Mouse (Mus musculus) neural tube, embryonic 13.5 days (tissue): ENCODE data around the gene Pinlyp. TPM values are rescaled to one million over a fixed set of nuclear protein-coding genes. Genes with fewer than 3 reads are reported as not detected.

ENCODE experiments used
- ATAC-seq: fragments of 200-750 bp; cut with Nextera tagmentation; 2 replicates; pipeline ENCODE4 v1.8.0; 2017; ENCODE audit warnings: low read depth, mild to moderate bottlenecking, moderate TSS enrichment, moderate library complexity
- H3K27ac ChIP-seq: fragments of 300-500 bp; sonication (generic); replicated peaks from 2 replicates; pipeline ENCODE4 v1.5.1; 2015; ENCODE audit warnings: moderate library complexity, mild to moderate bottlenecking, inconsistent platforms
- H3K27me3 ChIP-seq: fragments of 300-500 bp; sonication (generic); 2 replicates; pipeline ENCODE4 v1.6.1; 2015; ENCODE audit warnings: mild to moderate bottlenecking, inconsistent platforms
- H3K36me3 ChIP-seq: fragments of 300-500 bp; sonication (generic); 2 replicates; pipeline ENCODE4 v1.6.1; 2015; ENCODE audit warnings: mild to moderate bottlenecking, inconsistent platforms
- H3K4me1 ChIP-seq: fragments of 300-500 bp; sonication (generic); replicated peaks from 2 replicates; pipeline ENCODE4 v1.6.1; 2015; ENCODE audit warnings: inconsistent platforms
- H3K4me2 ChIP-seq: fragments of 300-500 bp; sonication (generic); 2 replicates; pipeline ENCODE4 v1.6.1; 2015; ENCODE audit warnings: inconsistent platforms, mild to moderate bottlenecking, moderate library complexity
- H3K4me3 ChIP-seq: fragments of 300-500 bp; sonication (generic); 2 replicates; pipeline ENCODE4 v1.5.1; 2015; ENCODE audit warnings: mild to moderate bottlenecking, inconsistent platforms
- H3K9ac ChIP-seq: fragments of 300-500 bp; sonication (generic); 2 replicates; pipeline ENCODE4 v1.6.1; 2015; ENCODE audit warnings: moderate library complexity, mild to moderate bottlenecking, inconsistent platforms
- H3K9me3 ChIP-seq: fragments of 300-500 bp; sonication (generic); 2 replicates; pipeline ENCODE4 v1.6.1; 2016; ENCODE audit warnings: inconsistent platforms
- WGBS: fragments of 180-500 bp; shearing (Covaris S2); methylation state at CpG from one replicate; pipeline ENCODE4 v1.1.7; 2015; 5-methylcytosine and 5-hydroxymethylcytosine counted together
- polyA plus RNA-seq: library from polyadenylated mRNA; unstranded; fragments of >200 nt; fragmentation: Nextera tagmentation; extraction: Ambion mirVana; gene quantifications from 2 replicates; pipeline ENCODE4 v1.2.1, GENCODE M21; 2015

The Pinlyp gene
- polyA plus RNA-seq, 1 experiment from 2014 or later = not detected

DNA sequence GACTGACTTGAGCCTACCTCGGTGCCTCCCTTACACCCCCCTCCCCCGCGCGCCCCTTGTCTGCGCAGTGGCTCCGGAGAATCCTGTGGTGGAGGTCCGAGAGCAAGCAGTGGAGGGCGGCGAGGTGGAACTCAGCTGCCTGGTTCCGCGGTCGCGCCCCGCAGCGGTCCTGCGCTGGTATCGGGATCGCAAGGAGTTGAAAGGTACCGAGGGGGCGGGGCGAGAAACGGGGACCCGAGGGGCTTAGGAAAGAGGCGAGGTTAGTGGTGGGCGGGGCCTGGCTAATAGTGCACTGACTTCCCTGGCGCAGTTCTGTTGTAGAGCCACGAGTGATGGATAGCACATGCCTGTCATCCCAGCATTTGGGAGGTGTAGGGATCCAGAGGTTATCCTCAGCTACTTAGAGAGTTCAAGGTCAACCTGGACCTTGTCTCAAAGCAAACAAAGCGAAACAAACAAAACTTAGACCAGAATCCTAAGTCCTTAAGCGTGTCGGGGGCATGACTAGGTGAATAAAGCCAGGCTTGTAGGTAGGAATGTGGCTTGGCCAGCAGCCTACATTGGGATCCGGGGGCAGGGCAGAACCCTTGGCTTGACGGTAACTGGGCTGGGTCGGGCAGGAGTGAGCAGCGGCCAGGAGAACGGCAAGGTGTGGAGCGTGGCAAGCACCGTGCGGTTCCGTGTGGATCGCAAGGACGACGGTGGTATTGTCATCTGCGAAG, 45.9 kb downstream of the Pinlyp start:
- Histone ChIP-seq H3K9ac (0 out of 2 replicates have a peak overlapping the region, but pooled peaks have one; percentile 19), H3K4me1 (peaks cover 26% of the 10 kb centered on the region), H3K36me3 (peaks cover 58% of the 10 kb centered on the region), H3K9me3 (no peaks in the 10 kb centered on the region), H3K27me3 (peaks cover 10% of the 10 kb centered on the region; the same call in 1 of the 2 replicates), H3K4me3 (0 out of 2 replicates have a peak overlapping the region, but pooled peaks have one; percentile 9), H3K4me2 (peak overlapping the region; percentile 35), H3K27ac (no peak overlapping the region)
- 20% methylated on average over 43 of the region's 43 CpGs for WGBS
- ATAC-seq = no peak

Other genes starting within 250 kb of the Pinlyp start
- 39.8 and 49.2 TPM in 2 replicates for gene Zfp61, start 244.9 kb downstream of the Pinlyp start, polyA plus RNA-seq
- gene Zfp94, start 229.5 kb downstream of the Pinlyp start, polyA plus RNA-seq = 18.2 and 19.2 TPM in 2 replicates
- gene Tescl, start 212.2 kb downstream of the Pinlyp start, polyA plus RNA-seq = 0.31 TPM in 1 of 2 replicates, not detected in the other
- gene Lypd5, start 196.9 kb downstream of the Pinlyp start, polyA plus RNA-seq = not detected in 2 replicates
- gene Kcnn4, start 175.9 kb downstream of the Pinlyp start, polyA plus RNA-seq = 2.1 and 2.2 TPM in 2 replicates
- 36.2 and 37.7 TPM in 2 replicates for gene Smg9, start 146.5 kb downstream of the Pinlyp start, polyA plus RNA-seq
- gene Irgc1, start 93.8 kb downstream of the Pinlyp start, polyA plus RNA-seq = not detected in 2 replicates
- gene Plaur, start 83.6 kb downstream of the Pinlyp start, polyA plus RNA-seq = 1.3 and 2.2 TPM in 2 replicates
- gene Cadm4, start 64.1 kb downstream of the Pinlyp start, polyA plus RNA-seq = 56.3 and 71.3 TPM in 2 replicates
- 243 and 251 TPM in 2 replicates for gene Zfp428, start 39.1 kb downstream of the Pinlyp start, polyA plus RNA-seq
- 1.1 and 1.5 TPM in 2 replicates for gene AC161166.1, start 33.7 kb downstream of the Pinlyp start, polyA plus RNA-seq
- gene Irgq, start 15.4 kb downstream of the Pinlyp start, polyA plus RNA-seq = 20.9 and 21.2 TPM in 2 replicates
- gene Xrcc1, start 171 bp upstream of the Pinlyp start, polyA plus RNA-seq = 66.3 and 79.2 TPM in 2 replicates
- 18.1 and 21.9 TPM in 2 replicates for gene Ethe1, start 41.4 kb upstream of the Pinlyp start, polyA plus RNA-seq
- 7.7 and 8.4 TPM in 2 replicates for gene Zfp575, start 41.5 kb upstream of the Pinlyp start, polyA plus RNA-seq
- gene Phldb3, start 64.6 kb upstream of the Pinlyp start, polyA plus RNA-seq = not detected in 2 replicates
- gene Lypd3, start 90.4 kb upstream of the Pinlyp start, polyA plus RNA-seq = 0.22 and 0.23 TPM in 2 replicates
- gene Tex101, start 130.6 kb upstream of the Pinlyp start, polyA plus RNA-seq = not detected in 2 replicates
- gene BC049730, start 163.1 kb upstream of the Pinlyp start, polyA plus RNA-seq = not detected in 2 replicates
- gene Gm4763, start 180.8 kb upstream of the Pinlyp start, polyA plus RNA-seq = not detected in 2 replicates
- 0.21 and 0.33 TPM in 2 replicates for gene Cd177, start 214.2 kb upstream of the Pinlyp start, polyA plus RNA-seq
- 0.52 TPM in 1 of 2 replicates, not detected in the other for gene Ceacam10, start 231.1 kb upstream of the Pinlyp start, polyA plus RNA-seq